Mouse (Mus musculus) heart, embryonic 16.5 days (tissue): Measurements from ENCODE around the gene Zfp641. TPM values are rescaled to one million over a fixed set of nuclear protein-coding genes. Genes with fewer than 3 reads are reported as not detected.

Source experiments
- ATAC-seq: fragments of 200-750 bp; cut with Nextera tagmentation; replicated peaks from 2 replicates; pipeline ENCODE4 v1.8.0; 2017; ENCODE audit warnings: moderate number of reproducible peaks; ENCODE audit not compliant: insufficient read depth, low FRiP score; ENCODE audit errors: extremely low read depth
- H3K27ac ChIP-seq: fragments of 300-500 bp; sonication (generic); 2 replicates; pipeline ENCODE4 v1.5.1; 2014; ENCODE audit warnings: mild to moderate bottlenecking, low read length, control low read depth, moderate library complexity
- H3K27me3 ChIP-seq: fragments of 300-500 bp; sonication (generic); 2 replicates; pipeline ENCODE4 v1.6.1; 2014; ENCODE audit warnings: low read length, mixed read lengths; ENCODE audit not compliant: control insufficient read depth, insufficient read depth
- H3K36me3 ChIP-seq: fragments of 300-500 bp; sonication (generic); 2 replicates; pipeline ENCODE4 v1.6.1; 2014; ENCODE audit not compliant: control insufficient read depth, insufficient read depth
- H3K4me1 ChIP-seq: fragments of 300-500 bp; sonication (generic); 2 replicates; pipeline ENCODE4 v1.6.1; 2014; ENCODE audit warnings: low read length, mixed read lengths; ENCODE audit not compliant: control insufficient read depth, insufficient read depth
- H3K4me2 ChIP-seq: fragments of 300-500 bp; sonication (generic); 2 replicates; pipeline ENCODE4 v1.6.1; 2014; ENCODE audit warnings: low read depth, mild to moderate bottlenecking, control low read depth, low read length
- H3K4me3 ChIP-seq: fragments of 300-500 bp; sonication (generic); 2 replicates; pipeline ENCODE4 v1.5.1; 2014; ENCODE audit warnings: mild to moderate bottlenecking, control low read depth, low read length
- H3K9ac ChIP-seq: fragments of 300-500 bp; sonication (generic); 2 replicates; pipeline ENCODE4 v1.6.1; 2014; ENCODE audit warnings: low read length, control low read depth
- H3K9me3 ChIP-seq: fragments of 300-500 bp; sonication (generic); replicated peaks from 2 replicates; pipeline ENCODE4 v1.6.1; 2016; ENCODE audit warnings: low read length; ENCODE audit not compliant: control insufficient read depth
- WGBS: fragments of 180-500 bp; shearing (Covaris S2); extraction: QIAGEN DNeasy Blood & Tissue Kit; methylation state at CpG from one replicate; pipeline ENCODE4 v1.1.7; 2014; 5-methylcytosine and 5-hydroxymethylcytosine counted together
- polyA plus RNA-seq: library from polyadenylated mRNA; unstranded; fragments of >200 nt; fragmentation: Nextera tagmentation; extraction: Ambion mirVana; gene quantifications from 2 replicates; pipeline ENCODE4 v1.2.1, GENCODE M21; 2015

Zfp641 gene
- polyA plus RNA-seq, 1 experiment from 2014 or later, result 2.0 TPM

DNA sequence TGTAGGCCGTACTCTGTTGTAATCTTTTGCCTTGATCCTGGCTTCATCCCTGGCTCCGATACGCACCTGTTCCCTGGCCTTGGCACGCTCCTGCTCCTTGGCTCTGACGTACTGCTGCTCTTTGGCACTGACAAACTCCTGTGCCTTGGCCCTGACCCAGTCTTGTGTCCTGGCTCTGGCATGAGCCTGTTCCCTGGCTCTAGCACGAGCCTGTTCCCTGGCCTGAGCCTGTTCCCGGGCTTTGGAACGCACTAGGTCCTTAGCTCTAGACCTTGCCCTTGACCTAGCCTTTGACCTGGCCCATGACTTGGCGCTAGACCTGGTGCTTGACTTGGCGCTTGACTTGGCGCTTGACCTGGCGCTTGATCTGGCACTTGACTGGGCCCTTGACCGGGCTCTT lies 39.7 kb downstream of the Zfp641 start:
- H3K4me1 ChIP-seq, result no peaks in the 10 kb centered on the region
- no peaks in the 10 kb centered on the region for H3K36me3 ChIP-seq
- WGBS, result 88% methylated on average over 13 of the region's 13 CpGs
- no peaks in the 10 kb centered on the region for H3K27me3 ChIP-seq
- no peak overlapping the region for H3K9ac ChIP-seq
- H3K4me2 ChIP-seq, result no peak overlapping the region
- no peaks in the 10 kb centered on the region for H3K9me3 ChIP-seq
- ATAC-seq, result no peak
- no peak overlapping the region for H3K4me3 ChIP-seq
- no peak overlapping the region for H3K27ac ChIP-seq

Other genes with a start within 250 kb of the Zfp641 start
- gene Pfkm, start 203.6 kb downstream of the Zfp641 start, polyA plus RNA-seq, result 145 and 157 TPM in 2 replicates
- 17.8 and 17.9 TPM in 2 replicates for gene Senp1, start 202.4 kb downstream of the Zfp641 start, polyA plus RNA-seq
- gene Asb8, start 130.5 kb downstream of the Zfp641 start, polyA plus RNA-seq, result 91.2 and 91.7 TPM in 2 replicates
- 1.2 and 1.7 TPM in 2 replicates for gene Ccdc184, start 129.0 kb downstream of the Zfp641 start, polyA plus RNA-seq
- not detected in 2 replicates for gene Olfr288, start 100.6 kb downstream of the Zfp641 start, polyA plus RNA-seq
- not detected in 2 replicates for gene Gm44579, start 75.2 kb downstream of the Zfp641 start, polyA plus RNA-seq
- gene Olfr287, start 75.1 kb downstream of the Zfp641 start, polyA plus RNA-seq, result not detected in 2 replicates
- not detected in 2 replicates for gene Olfr286, start 61.7 kb downstream of the Zfp641 start, polyA plus RNA-seq
- gene H1fnt, start 38.9 kb downstream of the Zfp641 start, polyA plus RNA-seq, result not detected in 2 replicates
- not detected in 2 replicates for gene Olfr285, start 21.2 kb upstream of the Zfp641 start, polyA plus RNA-seq
- gene Olfr284, start 44.8 kb upstream of the Zfp641 start, polyA plus RNA-seq, result not detected in 2 replicates
- gene Olfr283, start 84.8 kb upstream of the Zfp641 start, polyA plus RNA-seq, result not detected in 2 replicates
- gene Olfr282, start 135.1 kb upstream of the Zfp641 start, polyA plus RNA-seq, result not detected in 2 replicates
- gene Olfr281, start 156.4 kb upstream of the Zfp641 start, polyA plus RNA-seq, result not detected in 2 replicates
- not detected in 2 replicates for gene OR5BS1P, start 173.7 kb upstream of the Zfp641 start, polyA plus RNA-seq
- not detected in 2 replicates for gene Lalba, start 186.6 kb upstream of the Zfp641 start, polyA plus RNA-seq
- gene Olfr279, start 196.2 kb upstream of the Zfp641 start, polyA plus RNA-seq, result not detected in 2 replicates
- 77.7 and 79.2 TPM in 2 replicates for gene Kansl2, start 238.1 kb upstream of the Zfp641 start, polyA plus RNA-seq